Mouse (Mus musculus) small intestine, adult 2 months (tissue): ENCODE results near the gene Fam114a2. TPM values are rescaled to one million over a fixed set of nuclear protein-coding genes. Genes with fewer than 3 reads are reported as not detected.

Experiments used
- H3K27ac ChIP-seq: fragments of 200-500 bp; 2 replicates; pipeline ENCODE4 v1.5.1; 2012; ENCODE audit warnings: low read depth, low read length, control low read depth, inconsistent platforms; ENCODE audit not compliant: insufficient read depth
- H3K27me3 ChIP-seq: fragments of 200-500 bp; 2 replicates; pipeline ENCODE4 v1.6.1; 2012; ENCODE audit warnings: mild to moderate bottlenecking, moderate library complexity, low read length, inconsistent platforms; ENCODE audit not compliant: control insufficient read depth, insufficient read depth
- H3K36me3 ChIP-seq: fragments of 200-500 bp; 2 replicates; pipeline ENCODE4 v1.6.1; 2012; ENCODE audit warnings: mild to moderate bottlenecking, low read length, control low read depth, inconsistent platforms; ENCODE audit not compliant: control insufficient read depth, insufficient read depth
- H3K4me1 ChIP-seq: fragments of 200-500 bp; 2 replicates; pipeline ENCODE4 v1.6.1; 2012; ENCODE audit warnings: low read length, inconsistent platforms, mixed read lengths; ENCODE audit not compliant: control insufficient read depth, insufficient read depth, insufficient read length
- H3K4me3 ChIP-seq: fragments of 200-500 bp; 2 replicates; pipeline ENCODE4 v1.5.1; 2012; ENCODE audit warnings: low read depth, mild to moderate bottlenecking, control low read depth, inconsistent platforms, low read length, moderate library complexity
- CTCF ChIP-seq: fragments of 200-500 bp; IDR thresholded peaks from 2 replicates; pipeline ENCODE4 v1.5.1; 2012; ENCODE audit warnings: low read depth, mild to moderate bottlenecking, control low read depth, inconsistent platforms, low read length, moderate library complexity, mixed read lengths; ENCODE audit not compliant: insufficient replicate concordance, insufficient read length; ENCODE audit errors: extremely low read depth
- POLR2A ChIP-seq: fragments of 200-500 bp; IDR thresholded peaks from 2 replicates; pipeline ENCODE4 v1.6.1; 2012; ENCODE audit warnings: low read depth, mild to moderate bottlenecking, control low read depth, inconsistent platforms, low read length, moderate library complexity
- WGBS: fragments of 180-500 bp; shearing (Covaris S2); methylation state at CpG from one replicate; pipeline ENCODE4 v1.1.7; 2018; 5-methylcytosine and 5-hydroxymethylcytosine counted together
- polyA plus RNA-seq: library from polyadenylated mRNA; depleted of rRNA; stranded (reverse); fragments of >200 nt; gene quantifications from 2 replicates; pipeline ENCODE4 v1.2.3, GENCODE M21; 2012

Fam114a2 gene
- polyA plus RNA-seq, 1 experiment: 31.3 TPM

DNA sequence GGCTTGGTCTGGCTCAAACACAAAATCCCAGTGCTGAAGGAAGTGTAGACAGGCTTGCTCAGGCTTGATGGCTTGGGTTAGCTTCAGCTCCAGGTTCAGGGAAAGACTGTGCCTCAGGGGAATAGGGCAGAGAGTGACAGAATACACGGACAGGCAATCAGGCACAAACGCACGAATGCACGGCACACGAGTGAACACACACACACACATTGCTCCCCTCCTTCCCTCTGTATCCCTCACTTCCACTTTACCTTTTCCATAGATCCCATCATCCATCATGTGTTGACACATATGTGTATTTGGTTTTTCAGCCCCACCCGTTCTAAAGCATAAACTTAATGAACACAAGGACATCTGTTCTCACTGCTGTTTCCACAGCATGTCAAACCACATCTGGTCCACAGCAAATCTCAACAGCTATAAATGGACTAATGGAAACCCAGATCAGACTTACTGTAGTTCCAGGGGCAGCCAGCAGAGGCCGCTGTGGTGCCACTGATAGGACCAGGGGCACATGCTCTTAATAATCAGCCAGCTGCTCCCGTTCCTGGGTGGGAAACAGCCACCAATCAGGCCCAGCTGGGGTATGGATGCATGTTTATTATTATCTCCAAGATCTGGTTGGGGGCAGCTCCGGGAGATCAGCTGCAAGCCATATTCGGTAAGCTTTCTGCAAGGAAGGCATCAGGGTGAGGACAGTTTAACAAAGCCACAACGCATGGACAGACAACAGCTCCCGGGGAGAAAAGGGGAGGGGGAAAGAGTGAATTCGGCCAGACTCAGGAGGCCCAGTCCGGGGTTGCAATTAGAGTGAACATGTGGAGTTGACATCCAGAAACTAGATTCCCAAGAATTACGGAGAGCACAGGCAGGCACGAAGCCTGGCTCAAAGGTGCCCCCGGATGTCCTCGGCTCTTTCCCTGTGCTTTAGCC, 30.5 kb upstream of the Fam114a2 start:
- H3K4me3 ChIP-seq: no peak overlapping the region
- H3K27ac ChIP-seq: no peak overlapping the region
- H3K27me3 ChIP-seq: no peaks in the 10 kb centered on the region
- no peaks in the 10 kb centered on the region for H3K36me3 ChIP-seq
- TF ChIP-seq CTCF: peak; percentile 98; the same call in 1 of the 2 replicates
- no peak for TF ChIP-seq POLR2A
- 45% methylated on average over 18 of the region's 18 CpGs for WGBS
- no peaks in the 10 kb centered on the region for H3K4me1 ChIP-seq

DNA sequence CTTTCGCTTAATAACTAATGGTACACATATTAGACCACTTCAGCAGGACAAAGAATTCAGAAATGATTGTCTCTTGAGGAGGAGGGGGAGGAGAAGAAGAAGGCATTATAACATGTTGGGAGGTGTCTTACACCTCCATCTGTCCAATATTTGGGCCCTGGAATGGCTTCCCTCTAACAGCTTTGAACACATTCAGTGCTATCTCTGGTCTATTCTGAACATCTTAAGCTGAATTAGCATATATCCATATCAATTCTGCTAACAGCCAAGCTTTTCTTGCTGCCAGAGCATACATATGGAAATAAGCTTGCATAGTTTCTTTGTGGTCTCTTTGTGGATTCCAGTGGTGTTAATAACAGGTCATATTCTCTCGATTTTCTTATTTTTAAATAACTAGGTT, 22.3 kb upstream of the Fam114a2 start:
- Histone ChIP-seq H3K36me3 (no peaks in the 10 kb centered on the region), H3K4me1 (no peaks in the 10 kb centered on the region; the same call in 1 of the 2 replicates), H3K27ac (no peak overlapping the region), H3K4me3 (no peak overlapping the region), H3K27me3 (no peaks in the 10 kb centered on the region)
- 92% methylated on average over 2 of the region's 2 CpGs for WGBS
- TF ChIP-seq POLR2A: no peak
- no peak for TF ChIP-seq CTCF

DNA sequence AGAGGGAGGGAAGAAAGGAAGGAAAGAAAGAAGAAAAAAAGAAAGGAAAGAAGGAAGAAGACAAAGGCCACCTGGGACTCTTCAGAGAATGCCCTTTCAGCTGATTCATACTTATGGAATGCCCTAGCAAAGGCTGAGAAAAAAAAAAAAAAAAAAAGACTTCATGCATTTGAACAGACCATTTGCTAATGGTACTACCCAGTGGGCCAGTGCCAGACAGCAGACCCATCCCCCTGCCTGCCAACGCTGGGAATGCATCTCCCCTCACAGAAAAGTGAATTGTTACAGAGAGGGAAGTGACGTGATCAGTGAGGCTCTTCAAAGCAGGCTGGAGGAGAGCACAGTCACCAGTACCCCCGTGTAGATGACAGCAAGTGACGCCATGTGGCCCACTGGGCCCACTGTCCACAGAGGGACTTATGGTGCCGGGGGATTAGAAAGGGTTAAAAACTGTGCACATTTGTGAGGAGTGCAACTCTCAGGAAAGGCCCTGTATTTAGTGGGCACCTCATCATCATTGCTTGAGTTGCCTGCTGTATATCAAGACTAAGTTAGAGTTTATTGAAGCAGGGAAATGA, 21.5 kb upstream of the Fam114a2 start:
- Histone ChIP-seq H3K27me3 (no peaks in the 10 kb centered on the region), H3K4me1 (no peaks in the 10 kb centered on the region; the same call in 1 of the 2 replicates), H3K36me3 (no peaks in the 10 kb centered on the region), H3K27ac (no peak overlapping the region), H3K4me3 (no peak overlapping the region)
- no peak for TF ChIP-seq POLR2A
- no peak for TF ChIP-seq CTCF
- 91% methylated on average over 5 of the region's 5 CpGs for WGBS

DNA sequence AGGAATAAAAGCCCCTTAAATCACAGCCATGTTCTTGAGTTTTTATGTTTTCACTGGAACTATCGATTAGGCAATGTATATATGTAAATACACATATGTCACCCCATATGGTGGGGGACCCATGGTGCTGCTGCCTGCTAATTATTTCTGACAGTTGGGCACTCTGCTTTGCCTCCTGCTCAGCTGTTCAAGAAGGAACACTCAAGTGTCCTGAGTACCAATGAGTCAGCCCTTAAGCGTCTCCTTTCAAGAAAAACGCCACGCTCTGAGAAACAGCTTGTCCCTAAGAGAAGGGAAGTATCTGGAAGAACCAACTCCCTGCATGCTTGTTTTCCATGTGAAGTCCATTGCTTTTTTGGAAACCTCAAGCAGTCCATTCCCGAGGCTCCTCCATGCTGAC, 17.5 kb upstream of the Fam114a2 start:
- H3K36me3 ChIP-seq: peaks cover 2% of the 10 kb centered on the region; the same call in 1 of the 2 replicates
- no peaks in the 10 kb centered on the region for H3K27me3 ChIP-seq
- 92% methylated on average over 5 of the region's 5 CpGs for WGBS
- H3K4me3 ChIP-seq: no peak overlapping the region
- no peaks in the 10 kb centered on the region; the same call in 1 of the 2 replicates for H3K4me1 ChIP-seq
- TF ChIP-seq CTCF: no peak
- H3K27ac ChIP-seq: no peak overlapping the region

DNA sequence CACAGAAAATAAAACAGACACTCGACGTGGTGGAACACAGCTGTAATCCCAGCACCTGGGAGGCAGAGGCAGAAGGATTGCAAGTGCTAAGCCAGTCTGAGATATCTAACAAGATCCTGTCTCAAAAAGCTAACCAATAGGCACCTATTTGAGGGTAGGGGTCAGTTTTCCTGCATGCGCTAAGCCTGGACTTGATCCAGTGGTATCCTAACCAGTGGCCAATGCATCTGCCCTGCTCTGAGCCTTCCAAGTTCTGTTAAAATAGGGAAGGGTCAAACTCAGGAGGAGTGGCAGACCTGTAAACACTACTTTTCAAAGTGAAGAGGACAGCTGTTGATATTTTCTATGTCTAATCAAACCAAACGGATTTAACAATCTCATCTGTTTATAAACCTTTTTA, 13.9 kb upstream of the Fam114a2 start:
- 89% methylated on average over 4 of the region's 4 CpGs for WGBS
- Histone ChIP-seq H3K4me1 (no peaks in the 10 kb centered on the region; the same call in 1 of the 2 replicates), H3K27ac (no peak overlapping the region), H3K36me3 (peaks cover 19% of the 10 kb centered on the region), H3K4me3 (no peak overlapping the region), H3K27me3 (no peaks in the 10 kb centered on the region)
- no peak for TF ChIP-seq POLR2A
- no peak for TF ChIP-seq CTCF

DNA sequence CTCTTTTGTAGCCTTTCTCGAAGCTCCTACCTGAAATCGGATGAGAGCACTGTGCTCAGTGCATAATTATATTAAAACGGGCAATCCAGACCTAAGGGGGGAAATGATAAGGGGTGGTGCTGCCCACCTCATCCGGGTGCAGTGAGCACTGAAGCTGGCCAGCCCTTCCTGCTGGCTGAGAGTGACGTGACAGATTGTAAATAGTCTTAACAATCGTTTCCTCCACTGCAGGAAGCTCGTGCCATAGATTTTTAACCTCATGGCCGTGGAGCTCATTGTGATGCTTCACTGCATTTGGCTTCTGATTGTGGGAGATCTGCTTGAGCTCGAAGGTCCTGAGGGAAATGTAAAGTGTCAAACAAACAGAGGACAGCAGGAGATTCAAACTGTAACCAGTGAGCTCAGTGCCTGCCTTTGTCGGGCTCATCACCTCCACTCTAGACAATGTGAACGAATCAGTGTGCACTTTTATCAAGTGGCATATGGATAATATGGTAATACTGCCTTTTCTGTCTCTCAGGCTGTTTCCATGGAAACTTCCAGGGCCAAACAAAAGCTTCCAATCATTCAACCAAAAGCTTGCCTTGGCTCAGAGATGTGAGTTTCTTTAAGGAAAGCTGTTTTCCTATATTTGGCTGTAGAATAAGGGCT, 13.0 kb upstream of the Fam114a2 start:
- 61% methylated on average over 11 of the region's 11 CpGs for WGBS
- Histone ChIP-seq H3K27ac (no peak overlapping the region), H3K4me1 (no peaks in the 10 kb centered on the region; the same call in 1 of the 2 replicates)

DNA sequence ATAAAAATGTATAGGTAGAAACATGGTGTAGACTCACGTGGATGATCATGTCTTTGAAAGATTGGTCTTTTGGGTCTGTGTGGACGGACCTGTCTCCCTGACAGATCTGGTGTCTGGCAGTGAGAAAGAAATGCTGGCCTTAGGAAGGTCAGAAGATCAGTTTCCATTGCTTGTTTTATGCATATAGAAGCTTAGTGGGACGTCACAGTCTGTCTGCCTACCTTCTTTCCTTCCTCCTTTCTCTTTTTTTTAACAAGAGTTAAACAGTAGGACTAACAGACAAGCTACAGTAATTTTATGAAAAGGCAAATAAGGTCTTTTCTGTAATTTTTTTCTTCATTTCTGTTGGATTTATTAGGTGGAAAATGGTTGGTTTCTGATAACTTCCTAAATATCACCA, 10.7 kb upstream of the Fam114a2 start:
- TF ChIP-seq CTCF (no peak), POLR2A (no peak)
- WGBS: 86% methylated on average over 3 of the region's 3 CpGs
- no peak overlapping the region for H3K4me3 ChIP-seq
- H3K4me1 ChIP-seq: peaks cover 2% of the 10 kb centered on the region; the same call in 1 of the 2 replicates
- H3K36me3 ChIP-seq: peaks cover 19% of the 10 kb centered on the region
- no peaks in the 10 kb centered on the region for H3K27me3 ChIP-seq
- H3K27ac ChIP-seq: no peak overlapping the region

More for the DNA sequence above, 13.0 kb upstream of the Fam114a2 start:
- no peak overlapping the region for H3K4me3 ChIP-seq
- peaks cover 19% of the 10 kb centered on the region for H3K36me3 ChIP-seq
- no peak for TF ChIP-seq CTCF
- TF ChIP-seq POLR2A: no peak
- no peaks in the 10 kb centered on the region for H3K27me3 ChIP-seq
